ENCODE assay signal across 8 mouse cellular contexts in genomic region chr11:107255185-107255584, GRCm38 (mm10).
DNase-seq lines count a peak whose midpoint lies in the region; ATAC-seq and TF ChIP-seq lines count a peak whose summit lies in the region.

No protein-coding gene starts in this region.

- no peaks in the 10 kb centered on the region for H3K4me1 ChIP-seq in lung, adult 2 months (ENCODE audit: control insufficient read depth, insufficient read depth, low read length)

- no peak overlapping the region for H3K27ac ChIP-seq in layer of hippocampus, adult 2 months

- CTCF ChIA-PET in Patski (lab: Charles Lee): interaction anchor here (1.0 kb wide), 1 partner anchor 13 kb away, joined by 3 read pairs; no protein-coding TSS in a partner anchor

- in situ Hi-C loops in Patski (cut with MboI; ENCODE audit: low pct_unique_long_range_greater_than_20kb): no loop called here

- intact Hi-C loops in left cerebral cortex, postnatal 36 days (cut with DNase I): no loop called here

- peak; percentile 62 for TF ChIP-seq CTCF in layer of hippocampus, adult 2 months (conservative IDR thresholded peaks at IDR 0.05)
- no peak for TF ChIP-seq CTCF in Patski (IDR thresholded peaks at IDR 0.05)
- 0 out of 2 replicates have a peak, but pooled peaks have one; percentile 19 for TF ChIP-seq CTCF in lung, adult 2 months (IDR thresholded peaks at IDR 0.05; ENCODE audit: insufficient read depth, low read length)

- 65% methylated on average over 11 of the region's 11 CpGs for WGBS in lung, adult 2 months

- POLR2A ChIA-PET in Patski (lab: Charles Lee): no interaction called here

- H3K4me3 ChIP-seq in layer of hippocampus, adult 2 months: no peak overlapping the region
- H3K4me3 ChIP-seq in lung, adult 2 months (replicated peaks; ENCODE audit: extremely low read depth, low read depth, low read length): no peak overlapping the region

- H3K27me3 ChIP-seq in Patski: no peaks in the 10 kb centered on the region

- no peak for ATAC-seq in Patski
- ATAC-seq in erythroblast, adult 5-6 weeks (replicated peaks; ENCODE audit: low FRiP score, poor library complexity, severe bottlenecking): 0 out of 2 replicates have a peak, but pooled peaks have one; percentile 56

- DNase-seq in layer of hippocampus, adult 2 months (ENCODE audit: low spot score in 2 of 2): no peak
- no peak for DNase-seq in layer of hippocampus, adult 9-10 months (ENCODE audit: low spot score)
- peak; percentile 19 for DNase-seq in Patski (ENCODE audit: low read depth, low spot score)
- peak; percentile 36 for DNase-seq in lung, adult 2 months
- peak; percentile 26 for DNase-seq in thymus, postnatal 25 days
- DNase-seq in left cerebral cortex, postnatal 36 days (ENCODE audit: low spot score in 2 of 2): no peak
- DNase-seq in frontal cortex, postnatal 14 days (ENCODE audit: low spot score in 2 of 2): no peak

- no peak for TF ChIP-seq POLR2A in lung, adult 2 months (IDR thresholded peaks at IDR 0.05; ENCODE audit: borderline replicate concordance, extremely low read depth, low read depth, low read length)

Comparison
In these comparisons a context has a peak if more than half of its experiments do, and no peak if none do; other contexts are left out.
1. DNase-seq: peak in Patski (single experiment), lung, adult 2 months (single experiment) and thymus, postnatal 25 days (single experiment); none in layer of hippocampus, adult 2 months (0 of 2), layer of hippocampus, adult 9-10 months (single experiment), left cerebral cortex, postnatal 36 days (0 of 2) and frontal cortex, postnatal 14 days (0 of 2).